Mouse (Mus musculus) lung, embryonic 14.5 days (tissue): ENCODE results near the gene Klrg1. TPM values are rescaled to one million over a fixed set of nuclear protein-coding genes. Genes with fewer than 3 reads are reported as not detected.

Experiments used
- ATAC-seq: fragments of 200-750 bp; cut with Nextera tagmentation; 2 replicates; pipeline ENCODE4 v1.8.0; 2017; ENCODE audit warnings: mild to moderate bottlenecking, moderate TSS enrichment, moderate library complexity; ENCODE audit not compliant: insufficient read depth
- DNase-seq: peaks from one replicate; pipeline ENCODE4 v3.0.0-alpha.2; 2015
- H3K27ac ChIP-seq: fragments of 300-500 bp; sonication (generic); 2 replicates; pipeline ENCODE4 v1.5.1; 2014; ENCODE audit warnings: low read depth, mild to moderate bottlenecking, moderate library complexity
- H3K27me3 ChIP-seq: fragments of 300-500 bp; sonication (generic); 2 replicates; pipeline ENCODE4 v1.6.1; 2014; ENCODE audit warnings: low read length, control low read depth; ENCODE audit not compliant: insufficient read depth
- H3K36me3 ChIP-seq: fragments of 300-500 bp; sonication (generic); 2 replicates; pipeline ENCODE4 v1.6.1; 2014; ENCODE audit warnings: control low read depth; ENCODE audit not compliant: insufficient read depth
- H3K4me1 ChIP-seq: fragments of 300-500 bp; sonication (generic); 2 replicates; pipeline ENCODE4 v1.6.1; 2014; ENCODE audit warnings: antibody characterized with exemption, control low read depth; ENCODE audit not compliant: insufficient read depth
- H3K4me2 ChIP-seq: fragments of 300-500 bp; sonication (generic); 2 replicates; pipeline ENCODE4 v1.6.1; 2014; ENCODE audit warnings: mild to moderate bottlenecking
- H3K4me3 ChIP-seq: fragments of 300-500 bp; sonication (generic); 2 replicates; pipeline ENCODE4 v1.5.1; 2014; ENCODE audit warnings: low read depth, low read length
- H3K9ac ChIP-seq: fragments of 300-500 bp; sonication (generic); 2 replicates; pipeline ENCODE4 v1.6.1; 2014
- H3K9me3 ChIP-seq: fragments of 300-500 bp; sonication (generic); 2 replicates; pipeline ENCODE4 v1.6.1; 2016; ENCODE audit warnings: low read depth, low read length, control low read depth
- CTCF ChIP-seq: IDR thresholded peaks from 2 replicates; pipeline ENCODE4 v1.5.1; 2016; ENCODE audit warnings: antibody characterized with exemption, low read depth
- WGBS: fragments of 180-500 bp; shearing (Covaris S2); extraction: QIAGEN DNeasy Blood & Tissue Kit; methylation state at CpG from one replicate; pipeline ENCODE4 v1.1.7; 2014; 5-methylcytosine and 5-hydroxymethylcytosine counted together
- polyA plus RNA-seq: library from polyadenylated mRNA; unstranded; fragments of >200 nt; fragmentation: Nextera tagmentation; extraction: Ambion mirVana; gene quantifications from 2 replicates; pipeline ENCODE4 v1.2.1, GENCODE M21; 2014

Klrg1 gene
- polyA plus RNA-seq, 1 experiment from 2014 or later = not detected

GRCm38 (mm10) chr6:122306707-122307106 lies 24.0 kb upstream of the Klrg1 start:
- 81% methylated on average over 4 of the region's 4 CpGs for WGBS
- H3K9me3 ChIP-seq = no peaks in the 10 kb centered on the region
- ATAC-seq = no peak
- H3K27me3 ChIP-seq = no peaks in the 10 kb centered on the region
- H3K4me3 ChIP-seq = no peak overlapping the region
- no peak overlapping the region for H3K27ac ChIP-seq
- DNase-seq = no peak
- 0 out of 2 replicates have a peak, but pooled peaks cover 4% of the 10 kb centered on the region for H3K36me3 ChIP-seq
- H3K4me1 ChIP-seq = peaks cover 6% of the 10 kb centered on the region; the same call in 1 of the 2 replicates
- TF ChIP-seq CTCF = no peak
- no peak overlapping the region for H3K9ac ChIP-seq
- no peak overlapping the region for H3K4me2 ChIP-seq

- 80% methylated on average over 12 of the region's 12 CpGs for WGBS
- no peak overlapping the region for H3K27ac ChIP-seq
- no peaks in the 10 kb centered on the region for H3K36me3 ChIP-seq
- ATAC-seq (no peak), DNase-seq (no peak)
- TF ChIP-seq CTCF = no peak
- H3K4me3 ChIP-seq = no peak overlapping the region
- no peaks in the 10 kb centered on the region for H3K27me3 ChIP-seq
- H3K9ac ChIP-seq = no peak overlapping the region
- no peaks in the 10 kb centered on the region for H3K4me1 ChIP-seq
- no peaks in the 10 kb centered on the region for H3K9me3 ChIP-seq
- no peak overlapping the region for H3K4me2 ChIP-seq
These were observed 22.3 kb upstream of the Klrg1 start for GRCm38 (mm10) chr6:122304790-122305555.

GRCm38 (mm10) chr6:122304355-122304754 lies 21.7 kb upstream of the Klrg1 start:
- H3K27me3 ChIP-seq = no peaks in the 10 kb centered on the region
- H3K9ac ChIP-seq = no peak overlapping the region
- no peak overlapping the region for H3K4me3 ChIP-seq
- ATAC-seq (no peak), DNase-seq (peak; percentile 89)
- H3K4me2 ChIP-seq = no peak overlapping the region
- H3K27ac ChIP-seq = no peak overlapping the region
- WGBS = 36% methylated on average over 6 of the region's 6 CpGs
- TF ChIP-seq CTCF = peak; percentile 85
- no peaks in the 10 kb centered on the region for H3K9me3 ChIP-seq
- no peaks in the 10 kb centered on the region for H3K36me3 ChIP-seq
- H3K4me1 ChIP-seq = no peaks in the 10 kb centered on the region

- Histone ChIP-seq H3K9ac (no peak overlapping the region), H3K4me2 (no peak overlapping the region), H3K27me3 (no peaks in the 10 kb centered on the region), H3K9me3 (no peaks in the 10 kb centered on the region), H3K27ac (no peak overlapping the region), H3K4me3 (no peak overlapping the region), H3K36me3 (no peaks in the 10 kb centered on the region), H3K4me1 (no peaks in the 10 kb centered on the region)
- TF ChIP-seq CTCF = no peak
- 54% methylated on average over 9 of the region's 9 CpGs for WGBS
- DNase-seq (no peak), ATAC-seq (no peak)
These were observed 20.8 kb upstream of the Klrg1 start for GRCm38 (mm10) chr6:122303526-122303925.

GRCm38 (mm10) chr6:122302661-122303060 lies 20.0 kb upstream of the Klrg1 start:
- no peak overlapping the region for H3K4me3 ChIP-seq
- no peaks in the 10 kb centered on the region for H3K36me3 ChIP-seq
- DNase-seq (no peak), ATAC-seq (no peak)
- no peaks in the 10 kb centered on the region for H3K4me1 ChIP-seq
- no peaks in the 10 kb centered on the region for H3K27me3 ChIP-seq
- WGBS = 67% methylated on average over 4 of the region's 4 CpGs
- H3K9ac ChIP-seq = no peak overlapping the region
- H3K9me3 ChIP-seq = no peaks in the 10 kb centered on the region
- TF ChIP-seq CTCF = no peak
- no peak overlapping the region for H3K27ac ChIP-seq
- H3K4me2 ChIP-seq = no peak overlapping the region

GRCm38 (mm10) chr6:122302121-122302520 lies 19.4 kb upstream of the Klrg1 start:
- WGBS = 41% methylated on average over 1 of the region's 1 CpGs
- DNase-seq = no peak
- no peak for ATAC-seq
- no peaks in the 10 kb centered on the region for H3K27me3 ChIP-seq
- no peak overlapping the region for H3K27ac ChIP-seq
- H3K4me1 ChIP-seq = no peaks in the 10 kb centered on the region
- no peak overlapping the region for H3K9ac ChIP-seq
- no peak overlapping the region for H3K4me2 ChIP-seq
- no peaks in the 10 kb centered on the region for H3K36me3 ChIP-seq
- no peak overlapping the region for H3K4me3 ChIP-seq
- TF ChIP-seq CTCF = no peak
- H3K9me3 ChIP-seq = no peaks in the 10 kb centered on the region

GRCm38 (mm10) chr6:122299621-122300133 lies 17.0 kb upstream of the Klrg1 start:
- WGBS = 27% methylated on average over 3 of the region's 3 CpGs
- Histone ChIP-seq H3K4me3 (no peak overlapping the region), H3K4me2 (no peak overlapping the region), H3K4me1 (no peaks in the 10 kb centered on the region), H3K9me3 (no peaks in the 10 kb centered on the region), H3K36me3 (no peaks in the 10 kb centered on the region), H3K9ac (no peak overlapping the region), H3K27ac (no peak overlapping the region), H3K27me3 (no peaks in the 10 kb centered on the region)
- DNase-seq (no peak), ATAC-seq (no peak)
- no peak for TF ChIP-seq CTCF
